ENCODE assay signal across 8 mouse cellular contexts in the genomic region with DNA sequence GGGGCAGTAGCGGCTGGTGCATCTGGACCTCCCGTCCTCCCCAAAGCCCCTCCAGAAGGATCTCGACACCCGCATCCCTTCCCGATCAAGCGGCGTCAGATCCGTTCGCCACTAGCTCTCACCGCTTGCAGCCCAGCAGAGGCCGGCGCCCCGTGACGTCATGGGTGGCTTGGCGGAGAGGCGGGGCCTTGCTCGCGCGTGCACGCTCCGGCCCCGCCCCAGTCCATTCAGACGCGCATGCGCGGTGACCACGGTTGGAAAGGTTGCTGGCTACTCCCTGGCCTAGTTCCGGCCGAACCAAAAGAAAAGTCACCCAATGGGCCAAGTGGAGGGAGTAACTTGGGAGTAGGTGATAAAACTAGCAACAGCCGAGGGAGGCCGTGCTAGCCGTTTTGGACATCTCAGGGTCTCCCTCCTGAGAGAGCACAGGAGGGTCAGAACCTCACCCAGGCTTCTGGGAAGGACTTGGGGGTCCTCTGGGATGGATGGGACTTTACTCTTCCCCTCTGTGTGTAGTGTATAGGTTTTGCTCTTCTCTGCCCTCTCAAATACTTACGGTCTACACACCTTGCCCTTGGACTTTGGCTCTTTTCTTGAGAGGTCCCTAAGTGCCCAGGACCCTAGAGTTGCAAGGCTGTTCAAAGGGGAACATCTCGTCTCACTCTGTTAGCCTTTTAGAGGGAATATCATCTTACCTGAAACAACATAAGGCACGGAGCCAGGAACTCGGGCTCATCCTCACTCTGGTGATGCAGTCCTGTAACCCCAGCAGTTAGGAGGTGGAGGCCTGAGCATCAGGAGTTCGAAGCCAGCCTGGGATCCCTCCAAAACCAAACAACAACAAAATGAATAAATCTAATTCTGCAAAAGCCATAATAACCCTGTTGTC. TPM values are rescaled to one million over a fixed set of nuclear protein-coding genes. Genes with fewer than 3 reads are reported as not detected.
DNase-seq lines count a peak whose midpoint lies in the region; ATAC-seq and TF ChIP-seq lines count a peak whose summit lies in the region.

No protein-coding gene starts in this region.

- no peaks in the 10 kb centered on the region for H3K27me3 ChIP-seq in hindbrain, postnatal 0 days (ENCODE audit: insufficient read depth, low read length)

- intact Hi-C loops in left cerebral cortex, adult 2 months (cut with DNase I): no loop called here

- H3K9ac ChIP-seq in hindbrain, postnatal 0 days (replicated peaks; ENCODE audit: low read length): peak overlapping the region; percentile 69

- H3K4me1 ChIP-seq in hindbrain, postnatal 0 days (ENCODE audit: insufficient read depth, low read length): peaks cover 9% of the 10 kb centered on the region; the same call in 1 of the 2 replicates

- peak overlapping the region; percentile 84 for H3K27ac ChIP-seq in hindbrain, postnatal 0 days
- peak overlapping the region; percentile 98 for H3K27ac ChIP-seq in left cerebral cortex, adult 2 months

- H3K4me2 ChIP-seq in hindbrain, postnatal 0 days (ENCODE audit: low read depth, low read length): peak overlapping the region; percentile 71

- H3K9me3 ChIP-seq in hindbrain, postnatal 0 days (ENCODE audit: low read length): no peaks in the 10 kb centered on the region

- peak; percentile 84 for DNase-seq in T-cell, adult 2 months (ENCODE audit: low spot score)
- peak; percentile 98 to 99 for DNase-seq in cerebellum, postnatal 36 days
- DNase-seq in gastrocnemius, adult 18-20 months (ENCODE audit: low spot score): peak; percentile 97
- peak; percentile 97 for DNase-seq in hindbrain, postnatal 0 days (ENCODE audit: low spot score)
- DNase-seq in left cerebral cortex, adult 2 months (ENCODE audit: extremely low spot score in 1 of 2, low spot score in 2 of 2): peak; percentile 96 to 98
- peak; percentile 95 to 96 for DNase-seq in right cerebral cortex, adult 2 months (ENCODE audit: low spot score in 2 of 2)
- peak; percentile 98 for DNase-seq in urinary bladder, postnatal 14 days (ENCODE audit: low spot score)

- ATAC-seq in hindbrain, postnatal 0 days: peak; percentile 97
- ATAC-seq in megakaryocyte, adult 5-6 weeks (ENCODE audit: poor library complexity, severe bottlenecking): peak; percentile 93

- TF ChIP-seq CTCF in hindbrain, postnatal 0 days (IDR thresholded peaks at IDR 0.05; ENCODE audit: low read depth): no peak
- no peak for TF ChIP-seq CTCF in left cerebral cortex, adult 2 months (IDR thresholded peaks at IDR 0.05)

- peak overlapping the region; percentile 48 for H3K4me3 ChIP-seq in hindbrain, postnatal 0 days (ENCODE audit: low read length)
- peak overlapping the region; percentile 85 for H3K4me3 ChIP-seq in left cerebral cortex, adult 2 months

- WGBS in hindbrain, postnatal 0 days: 12% methylated on average over 37 of the region's 37 CpGs

- no peaks in the 10 kb centered on the region for H3K36me3 ChIP-seq in hindbrain, postnatal 0 days (ENCODE audit: insufficient read depth, low read length)

RNA-seq across cellular contexts. Expression of a gene that starts 13.8 kb away (rescaled TPM):
- 10 to 100 TPM; 19.7 to 21.9 TPM for total RNA-seq in gastrocnemius, adult 18-20 months (2021)
- 140 and 143 TPM in 2 replicates for total RNA-seq in hindbrain, postnatal 0 days (2014; rRNA removed)
- 41.0 and 43.7 TPM in 2 replicates for polyA plus RNA-seq in hindbrain, postnatal 0 days (2015; fragmentation: Nextera tagmentation; extraction: Ambion mirVana)
- 100 to 1,000 TPM; 162 to 167 TPM for total RNA-seq in left cerebral cortex, adult 2 months (2021)
- total RNA-seq in megakaryocyte, adult 5-6 weeks (2015): 14.3 and 19.0 TPM in 2 replicates
- total RNA-seq in megakaryocyte, adult 5-6 weeks (2017): 26.8 and 32.0 TPM in 2 replicates

RNA-seq across cellular contexts. Expression of a gene that starts 24.4 kb away (rescaled TPM):
- 10 to 100 TPM in 1 of 2 experiments, 1 to 10 TPM in 1; 9.9 to 12.1 TPM for total RNA-seq in gastrocnemius, adult 18-20 months (2021)
- 45.9 and 47.0 TPM in 2 replicates for total RNA-seq in hindbrain, postnatal 0 days (2014; rRNA removed)
- polyA plus RNA-seq in hindbrain, postnatal 0 days (2015; fragmentation: Nextera tagmentation; extraction: Ambion mirVana): 35.1 and 39.1 TPM in 2 replicates
- total RNA-seq in left cerebral cortex, adult 2 months (2021): 10 to 100 TPM; 17.3 to 22.0 TPM
- 47.9 and 50.9 TPM in 2 replicates for total RNA-seq in megakaryocyte, adult 5-6 weeks (2015)
- 44.9 and 45.5 TPM in 2 replicates for total RNA-seq in megakaryocyte, adult 5-6 weeks (2017)

RNA-seq across cellular contexts. Expression of a gene that starts 30.3 kb away (rescaled TPM):
- 1 to 10 TPM; 2.6 to 2.7 TPM for total RNA-seq in gastrocnemius, adult 18-20 months (2021)
- total RNA-seq in hindbrain, postnatal 0 days (2014; rRNA removed): 113 and 128 TPM in 2 replicates
- polyA plus RNA-seq in hindbrain, postnatal 0 days (2015; fragmentation: Nextera tagmentation; extraction: Ambion mirVana): 124 and 129 TPM in 2 replicates
- 100 to 1,000 TPM; 135 to 146 TPM for total RNA-seq in left cerebral cortex, adult 2 months (2021)
- total RNA-seq in megakaryocyte, adult 5-6 weeks (2015): 7.3 and 12.0 TPM in 2 replicates
- 10.9 and 19.0 TPM in 2 replicates for total RNA-seq in megakaryocyte, adult 5-6 weeks (2017)

RNA-seq across cellular contexts. Expression of a gene that starts 36.2 kb away (rescaled TPM):
- 10 to 100 TPM in 1 of 2 experiments, 1 to 10 TPM in 1; 8.4 to 12.3 TPM for total RNA-seq in gastrocnemius, adult 18-20 months (2021)
- 61.0 and 66.9 TPM in 2 replicates for total RNA-seq in hindbrain, postnatal 0 days (2014; rRNA removed)
- 85.2 and 85.5 TPM in 2 replicates for polyA plus RNA-seq in hindbrain, postnatal 0 days (2015; fragmentation: Nextera tagmentation; extraction: Ambion mirVana)
- total RNA-seq in left cerebral cortex, adult 2 months (2021): 10 to 100 TPM; 52.5 to 53.2 TPM
- 42.5 and 51.5 TPM in 2 replicates for total RNA-seq in megakaryocyte, adult 5-6 weeks (2015)
- 21.3 and 46.4 TPM in 2 replicates for total RNA-seq in megakaryocyte, adult 5-6 weeks (2017)

RNA-seq across cellular contexts. Expression of a gene that starts 36.6 kb away (rescaled TPM):
- total RNA-seq in gastrocnemius, adult 18-20 months (2021): 1 to 10 TPM; 5.0 to 5.4 TPM
- 4.3 and 9.4 TPM in 2 replicates for total RNA-seq in hindbrain, postnatal 0 days (2014; rRNA removed)
- 20.6 and 21.1 TPM in 2 replicates for polyA plus RNA-seq in hindbrain, postnatal 0 days (2015; fragmentation: Nextera tagmentation; extraction: Ambion mirVana)
- total RNA-seq in left cerebral cortex, adult 2 months (2021): 10 to 100 TPM; 36.6 to 40.9 TPM
- total RNA-seq in megakaryocyte, adult 5-6 weeks (2015): 14.6 and 22.0 TPM in 2 replicates
- total RNA-seq in megakaryocyte, adult 5-6 weeks (2017): 147 and 164 TPM in 2 replicates

Comparison
In these comparisons a context has a peak if more than half of its experiments do, and no peak if none do; other contexts are left out.
1. Peak in every context shown above with its lines: DNase-seq, ATAC-seq, H3K4me3 ChIP-seq and H3K27ac ChIP-seq.